Mouse (Mus musculus) limb, embryonic 11.5 days (tissue): ENCODE results near the gene Dpysl4. TPM values are rescaled to one million over a fixed set of nuclear protein-coding genes. Genes with fewer than 3 reads are reported as not detected.
A peak's percentile ranks its signal among the peaks of the same experiment; 100 is the strongest.

Experiments
- ATAC-seq: fragments of 200-750 bp; cut with Nextera tagmentation; 2 replicates; pipeline ENCODE4 v1.8.0; 2017; ENCODE audit warnings: low read depth; ENCODE audit not compliant: insufficient number of reproducible peaks, low FRiP score, low TSS enrichment
- DNase-seq: peaks from one replicate; pipeline ENCODE4 v3.0.0-alpha.2; 2015; ENCODE audit warnings: low spot score
- H3K27ac ChIP-seq: fragments of 300-500 bp; sonication (generic); replicated peaks from 2 replicates; pipeline ENCODE4 v1.5.1; 2014; ENCODE audit warnings: low read depth, mild to moderate bottlenecking, low read length
- H3K27me3 ChIP-seq: fragments of 300-500 bp; sonication (generic); 2 replicates; pipeline ENCODE4 v1.6.1; 2014; ENCODE audit warnings: mild to moderate bottlenecking, low read length, mixed read lengths; ENCODE audit not compliant: control insufficient read depth, insufficient read depth
- H3K36me3 ChIP-seq: fragments of 300-500 bp; sonication (generic); 2 replicates; pipeline ENCODE4 v1.6.1; 2014; ENCODE audit warnings: mild to moderate bottlenecking, low read length, moderate library complexity, mixed read lengths; ENCODE audit not compliant: control insufficient read depth, insufficient read depth
- H3K4me1 ChIP-seq: fragments of 300-500 bp; sonication (generic); 2 replicates; pipeline ENCODE4 v1.6.1; 2014; ENCODE audit warnings: low read length, mixed read lengths; ENCODE audit not compliant: control insufficient read depth, insufficient read depth
- H3K4me2 ChIP-seq: fragments of 300-500 bp; sonication (generic); 2 replicates; pipeline ENCODE4 v1.6.1; 2014; ENCODE audit warnings: low read depth, mild to moderate bottlenecking, moderate library complexity; ENCODE audit not compliant: severe bottlenecking
- H3K4me3 ChIP-seq: fragments of 300-500 bp; sonication (generic); 2 replicates; pipeline ENCODE4 v1.5.1; 2014; ENCODE audit warnings: low read depth, low read length
- H3K9ac ChIP-seq: fragments of 300-500 bp; sonication (generic); 2 replicates; pipeline ENCODE4 v1.6.1; 2014; ENCODE audit warnings: mild to moderate bottlenecking, low read length
- H3K9me3 ChIP-seq: fragments of 300-500 bp; sonication (generic); 2 replicates; pipeline ENCODE4 v1.6.1; 2016; ENCODE audit warnings: low read length; ENCODE audit not compliant: control insufficient read depth
- WGBS: fragments of 180-500 bp; shearing (Covaris S2); extraction: QIAGEN DNeasy Blood & Tissue Kit; methylation state at CpG from one replicate; pipeline ENCODE4 v1.1.7; 2014; 5-methylcytosine and 5-hydroxymethylcytosine counted together
- polyA plus RNA-seq: library from polyadenylated mRNA; unstranded; fragments of >200 nt; fragmentation: Nextera tagmentation; extraction: Ambion mirVana; gene quantifications from 2 replicates; pipeline ENCODE4 v1.2.1, GENCODE M21; 2014

Dpysl4 gene
- polyA plus RNA-seq, 1 experiment from 2014 or later = 32.8 TPM

DNA sequence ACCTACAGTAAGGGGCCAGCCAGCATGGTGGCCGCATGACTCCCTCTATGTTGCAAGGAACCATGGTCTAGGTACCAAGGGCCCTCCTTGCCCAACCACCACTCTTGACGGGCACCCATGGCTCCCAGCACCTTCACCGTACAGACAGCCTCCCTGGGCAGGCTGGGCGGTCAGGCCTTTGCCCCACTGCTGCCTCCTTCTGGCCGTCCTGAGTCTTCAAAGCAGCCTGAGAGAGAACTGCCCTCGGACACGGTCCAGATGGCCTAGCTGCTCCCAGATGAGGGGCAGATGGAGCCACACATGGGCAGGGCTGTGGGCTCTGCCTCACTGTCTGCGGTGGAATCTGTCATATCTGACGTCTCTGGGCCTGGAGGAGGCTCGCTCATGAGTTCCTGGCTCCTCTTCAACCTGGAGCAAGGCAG, 18.2 kb downstream of the Dpysl4 start:
- Histone ChIP-seq H3K36me3 (no peaks in the 10 kb centered on the region), H3K9ac (no peak overlapping the region), H3K27me3 (no peaks in the 10 kb centered on the region), H3K4me1 (no peaks in the 10 kb centered on the region), H3K9me3 (no peaks in the 10 kb centered on the region), H3K4me3 (no peak overlapping the region), H3K27ac (no peak overlapping the region), H3K4me2 (no peak overlapping the region)
- 57% methylated on average over 10 of the region's 10 CpGs for WGBS
- ATAC-seq = no peak
- DNase-seq = no peak

DNA sequence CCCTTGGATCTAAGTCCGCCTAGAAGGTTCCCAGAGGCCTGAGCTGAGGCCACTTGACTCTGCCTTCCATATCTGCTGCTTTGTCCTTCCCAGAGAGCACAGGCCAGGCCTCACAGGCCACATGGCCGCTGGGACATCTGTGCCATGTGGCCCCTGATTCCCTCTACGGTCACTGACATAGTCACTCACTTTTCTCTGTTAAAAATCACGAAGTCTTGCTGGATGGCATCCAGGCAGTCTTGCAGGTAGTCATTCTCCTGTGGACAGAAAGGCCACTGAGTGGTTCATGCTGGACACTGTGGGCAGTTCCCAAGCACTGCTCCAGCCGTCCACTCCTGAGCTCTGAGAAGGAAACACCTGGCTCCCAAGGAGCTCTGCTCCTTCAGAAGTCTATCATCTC, 19.3 kb downstream of the Dpysl4 start:
- DNase-seq = no peak
- Histone ChIP-seq H3K27ac (no peak overlapping the region), H3K4me1 (no peaks in the 10 kb centered on the region), H3K27me3 (no peaks in the 10 kb centered on the region), H3K4me2 (no peak overlapping the region), H3K4me3 (no peak overlapping the region), H3K9me3 (no peaks in the 10 kb centered on the region), H3K9ac (no peak overlapping the region), H3K36me3 (no peaks in the 10 kb centered on the region)
- no peak for ATAC-seq
- WGBS = 80% methylated on average over 5 of the region's 5 CpGs

DNA sequence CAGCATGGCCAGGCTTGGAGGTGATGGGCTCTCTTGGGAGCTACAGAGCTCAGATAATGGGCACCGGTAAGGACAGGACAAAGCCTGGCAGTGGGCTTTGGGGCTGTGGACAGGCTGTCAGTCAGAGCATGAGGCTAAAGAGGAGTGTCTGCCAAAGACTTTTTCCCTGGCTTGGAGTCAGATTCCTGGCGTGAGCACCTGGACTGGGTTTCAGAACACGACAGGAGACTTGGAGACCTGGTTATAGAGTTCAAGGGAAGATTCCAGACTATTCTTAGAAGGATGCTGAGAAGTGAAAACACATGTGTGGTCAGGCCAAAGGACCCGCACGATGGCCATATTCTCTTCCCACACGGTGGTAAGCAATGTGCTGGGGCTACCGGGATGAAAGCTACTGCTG, 19.9 kb downstream of the Dpysl4 start:
- WGBS = 88% methylated on average over 7 of the region's 7 CpGs
- no peaks in the 10 kb centered on the region for H3K4me1 ChIP-seq
- no peak overlapping the region for H3K9ac ChIP-seq
- DNase-seq = no peak
- no peak overlapping the region for H3K4me2 ChIP-seq
- H3K27ac ChIP-seq = no peak overlapping the region
- no peaks in the 10 kb centered on the region for H3K9me3 ChIP-seq
- H3K36me3 ChIP-seq = no peaks in the 10 kb centered on the region
- H3K27me3 ChIP-seq = no peaks in the 10 kb centered on the region
- no peak for ATAC-seq
- no peak overlapping the region for H3K4me3 ChIP-seq

DNA sequence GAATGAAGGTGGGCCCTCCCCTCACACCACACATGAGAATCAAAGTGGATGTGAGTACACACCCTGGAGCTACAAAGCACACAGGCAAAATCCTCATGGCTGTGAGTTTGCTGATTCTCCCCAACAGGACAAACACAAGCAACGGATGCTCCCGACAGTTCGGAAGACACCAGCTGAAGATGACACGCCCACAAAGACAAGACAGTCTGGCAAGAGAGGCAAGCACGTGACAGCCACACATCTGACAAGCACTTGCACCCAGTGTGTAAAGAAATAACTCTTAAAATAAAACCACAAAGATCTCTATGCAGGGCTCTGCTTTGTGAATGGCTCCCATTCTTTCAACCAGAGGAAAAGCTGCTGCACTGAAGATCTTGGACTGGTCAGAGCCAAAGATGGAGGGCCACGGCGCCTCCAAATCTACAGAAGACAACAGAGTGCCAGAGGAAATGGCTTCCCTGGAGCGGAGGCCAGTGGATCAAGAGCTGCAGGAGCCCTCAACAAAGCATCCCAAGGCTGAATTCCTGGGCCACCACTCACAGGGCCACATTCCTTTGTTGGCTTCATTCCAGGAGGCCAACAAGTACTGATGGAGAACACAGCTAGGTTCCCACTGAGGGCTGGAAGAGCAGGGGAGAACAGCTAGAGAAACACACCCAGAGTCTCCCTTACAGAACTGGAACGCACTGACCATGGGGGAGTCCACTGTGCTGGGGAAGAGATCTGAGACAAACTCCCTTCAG, 22.3 kb downstream of the Dpysl4 start:
- Histone ChIP-seq H3K9me3 (no peaks in the 10 kb centered on the region), H3K36me3 (no peaks in the 10 kb centered on the region), H3K9ac (no peak overlapping the region), H3K27me3 (no peaks in the 10 kb centered on the region), H3K27ac (no peak overlapping the region), H3K4me1 (no peaks in the 10 kb centered on the region), H3K4me3 (no peak overlapping the region), H3K4me2 (no peak overlapping the region)
- 87% methylated on average over 9 of the region's 9 CpGs for WGBS
- DNase-seq = no peak
- no peak for ATAC-seq

DNA sequence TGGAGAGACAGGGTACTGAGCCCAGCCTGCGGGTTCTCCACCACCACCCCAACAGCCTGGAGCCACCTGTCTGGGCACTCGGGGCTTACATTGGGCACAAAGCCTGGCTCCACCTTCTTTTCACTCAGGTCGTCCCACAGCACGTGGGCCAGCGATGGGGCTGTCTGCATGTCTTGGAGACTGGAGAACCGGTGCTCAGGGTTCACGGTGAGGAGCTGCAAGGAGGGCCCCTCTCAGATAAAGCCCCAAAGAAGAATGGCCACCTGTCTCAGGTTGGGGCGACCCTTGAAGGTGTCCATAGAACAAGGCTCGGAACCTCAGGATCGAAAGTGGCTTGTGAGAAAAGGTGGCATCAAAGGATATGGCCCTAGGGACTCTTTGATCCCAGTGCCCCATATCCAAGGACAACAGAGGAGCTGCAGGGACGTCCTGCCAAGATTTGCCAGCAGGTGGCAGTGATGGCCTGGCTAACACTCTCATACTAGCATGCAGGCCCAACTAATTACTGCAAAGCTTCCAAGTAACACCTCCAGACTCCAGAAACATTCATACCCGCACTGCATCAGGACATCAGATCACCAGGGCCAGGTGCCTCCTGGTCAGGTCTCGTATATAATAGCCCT, 33.5 kb downstream of the Dpysl4 start:
- WGBS = 46% methylated on average over 13 of the region's 13 CpGs
- Histone ChIP-seq H3K9ac (no peak overlapping the region), H3K27ac (no peak overlapping the region), H3K4me2 (no peak overlapping the region), H3K9me3 (no peaks in the 10 kb centered on the region), H3K4me3 (no peak overlapping the region), H3K27me3 (no peaks in the 10 kb centered on the region), H3K36me3 (no peaks in the 10 kb centered on the region), H3K4me1 (no peaks in the 10 kb centered on the region)
- DNase-seq = peak; percentile 90
- peak; percentile 31; the same call in 1 of the 2 replicates for ATAC-seq

DNA sequence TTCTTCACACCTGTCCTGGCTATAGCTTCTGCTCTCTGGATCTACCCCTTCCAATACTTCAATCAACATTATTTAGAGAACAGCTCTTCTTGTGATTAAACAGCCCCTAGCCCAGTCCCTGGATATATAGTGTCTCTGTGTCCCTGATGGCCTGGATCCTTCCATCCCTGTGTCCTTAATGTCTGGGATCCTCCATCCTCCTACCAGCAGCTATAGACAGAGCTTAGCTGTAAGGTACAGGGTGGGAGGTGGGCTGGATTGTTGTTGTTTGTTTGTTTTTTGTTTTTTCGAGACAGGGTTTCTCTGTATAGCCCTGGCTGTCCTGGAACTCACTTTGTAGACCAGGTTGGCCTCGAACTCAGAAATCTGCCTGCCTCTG, 34.0 kb downstream of the Dpysl4 start:
- WGBS = 62% methylated on average over 2 of the region's 2 CpGs
- H3K4me1 ChIP-seq = no peaks in the 10 kb centered on the region
- no peaks in the 10 kb centered on the region for H3K36me3 ChIP-seq
- DNase-seq (no peak), ATAC-seq (no peak)
- H3K4me2 ChIP-seq = no peak overlapping the region
- H3K27ac ChIP-seq = no peak overlapping the region
- H3K9me3 ChIP-seq = no peaks in the 10 kb centered on the region
- no peak overlapping the region for H3K9ac ChIP-seq
- H3K4me3 ChIP-seq = no peak overlapping the region
- H3K27me3 ChIP-seq = no peaks in the 10 kb centered on the region

DNA sequence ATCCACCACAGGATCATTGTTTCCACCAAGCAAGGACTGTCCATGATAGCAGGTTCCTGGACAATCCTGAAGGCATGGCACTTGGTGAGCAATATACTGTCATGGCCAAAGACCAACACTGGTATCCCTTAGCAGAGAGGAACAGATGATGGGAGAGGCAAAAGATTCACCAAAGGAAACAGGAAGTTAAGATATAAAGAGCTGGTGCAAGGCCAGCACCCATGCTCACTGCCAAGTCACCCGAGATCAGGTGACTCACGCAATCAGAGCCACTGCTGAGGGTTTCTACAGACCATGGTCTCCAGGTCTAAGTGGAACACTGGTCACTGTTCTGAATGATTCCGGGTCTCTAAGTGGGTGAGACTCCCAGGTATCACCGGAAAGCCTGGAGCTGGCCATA, 40.1 kb downstream of the Dpysl4 start:
- Histone ChIP-seq H3K27ac (no peak overlapping the region), H3K36me3 (no peaks in the 10 kb centered on the region), H3K4me3 (no peak overlapping the region), H3K9me3 (no peaks in the 10 kb centered on the region), H3K9ac (no peak overlapping the region), H3K4me1 (peaks cover 8% of the 10 kb centered on the region), H3K4me2 (no peak overlapping the region), H3K27me3 (no peaks in the 10 kb centered on the region)
- ATAC-seq (no peak), DNase-seq (no peak)
- WGBS = 89% methylated on average over 4 of the region's 4 CpGs

DNA sequence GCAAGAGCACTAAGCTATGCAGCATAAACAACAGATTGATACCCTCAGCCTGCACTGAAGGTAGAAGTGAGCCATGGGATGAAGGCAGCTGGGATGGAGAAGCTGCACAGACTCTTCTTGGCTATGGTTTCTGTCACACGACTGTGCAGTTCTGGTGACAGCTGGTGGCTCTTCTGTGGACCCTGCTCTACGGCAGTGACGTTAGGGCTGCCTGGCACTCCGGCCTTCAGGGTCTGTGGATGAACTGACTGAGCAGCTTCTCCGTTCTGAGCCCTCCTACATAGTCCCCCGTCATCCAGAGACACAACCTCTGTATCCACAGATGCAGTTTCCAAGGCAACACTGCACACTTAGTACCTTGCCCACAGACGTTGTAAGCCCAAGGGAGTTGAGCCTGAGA, 40.7 kb downstream of the Dpysl4 start:
- Histone ChIP-seq H3K36me3 (no peaks in the 10 kb centered on the region), H3K9ac (no peak overlapping the region), H3K27me3 (no peaks in the 10 kb centered on the region), H3K27ac (no peak overlapping the region), H3K9me3 (no peaks in the 10 kb centered on the region), H3K4me2 (no peak overlapping the region), H3K4me1 (peaks cover 10% of the 10 kb centered on the region), H3K4me3 (no peak overlapping the region)
- WGBS = 84% methylated on average over 7 of the region's 7 CpGs
- ATAC-seq (no peak), DNase-seq (no peak)
